Mouse (Mus musculus) left cerebral cortex, postnatal 25 days (tissue): Measurements from ENCODE around the gene Trip11. TPM values are rescaled to one million over a fixed set of nuclear protein-coding genes. Genes with fewer than 3 reads are reported as not detected.

Source experiments
- DNase-seq, 2 experiments: peaks; one replicate each; pipeline ENCODE4 v3.0.0; 2022; ENCODE audit warnings: low spot score in 2 of 2, mixed read lengths in 1 of 2
- intact Hi-C: fragments of 180-260 bp; cut with DNase I; formaldehyde crosslinking; loops from one replicate; pipeline ENCODE4 v1.15.1; 2025
- total RNA-seq, 2 experiments: library from RNA; stranded (reverse); gene quantifications; 2 replicates each; pipeline ENCODE4 v1.2.3; 2021

The Trip11 gene
- total RNA-seq, 2 experiments from 2014 or later: 27.4 to 31.1 TPM

DNA sequence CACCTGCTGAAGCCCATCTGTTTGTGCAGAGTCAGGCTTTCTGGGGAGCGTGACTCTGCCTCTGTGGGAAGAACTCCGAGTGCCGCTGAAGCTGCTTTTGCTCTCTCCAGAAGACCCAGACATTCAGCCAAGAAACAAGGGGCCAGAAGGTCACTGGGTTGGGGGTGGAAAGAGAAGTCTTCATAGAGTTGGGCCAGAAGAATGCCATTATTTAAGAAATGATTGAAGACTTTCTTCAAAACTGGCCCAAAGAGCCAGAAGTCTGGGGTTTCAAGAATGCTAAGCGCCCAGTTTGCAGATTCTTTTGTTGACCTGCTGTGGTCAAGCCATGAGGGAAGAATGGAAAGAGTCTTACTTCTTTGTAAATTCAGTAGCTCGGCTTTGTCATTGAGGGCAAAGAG, 119.8 kb downstream of the Trip11 start:
- DNase-seq: no peak
- intact Hi-C loops: no loop called here

- intact Hi-C loops: no loop called here
- no peak for DNase-seq
These were observed 120.4 kb downstream of the Trip11 start for GRCm38 (mm10) chr12:101792684-101793083.

DNA sequence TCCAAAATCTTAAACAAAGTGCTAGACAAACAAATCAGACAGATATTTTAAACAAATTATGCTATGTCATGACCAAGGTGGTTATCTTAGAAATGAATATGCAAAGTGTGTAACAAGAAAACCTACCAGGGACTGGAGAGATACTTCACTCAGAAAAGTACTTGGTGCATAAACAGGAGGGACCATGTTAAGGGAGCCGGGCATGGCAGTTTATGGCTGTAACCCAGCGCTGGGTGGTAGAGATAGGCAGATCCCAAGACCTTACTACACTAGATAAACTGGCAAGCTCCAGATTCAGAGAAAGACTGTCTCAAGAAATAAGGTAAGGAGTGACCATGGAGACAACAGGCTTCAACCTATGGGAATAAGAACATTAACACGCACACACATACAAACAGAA, 123.3 kb downstream of the Trip11 start:
- no peak for DNase-seq
- intact Hi-C loops: no loop called here

- intact Hi-C loops: no loop called here
- DNase-seq: no peak
These were observed 123.8 kb downstream of the Trip11 start for GRCm38 (mm10) chr12:101789250-101789649.

Other genes starting within 250 kb of the Trip11 start
- gene Tc2n, start 194.7 kb downstream of the Trip11 start, total RNA-seq: under 1 TPM; 0.28 to 0.48 TPM
- 1 to 10 TPM; 7.1 to 8.0 TPM for gene Fbln5, start 94.2 kb downstream of the Trip11 start, total RNA-seq
- gene Atxn3, start 45.0 kb upstream of the Trip11 start, total RNA-seq: 10 to 100 TPM; 20.8 TPM
- 10 to 100 TPM; 27.7 to 28.1 TPM for gene Cpsf2, start 62.7 kb upstream of the Trip11 start, total RNA-seq
- gene Slc24a4, start 215.5 kb upstream of the Trip11 start, total RNA-seq: 10 to 100 TPM; 37.4 to 44.6 TPM